Mouse (Mus musculus) liver, embryonic 14.5 days (tissue): ENCODE data around the gene Rbbp7.
"Not testable (repeated sequence)": the region's sequence is repeated elsewhere in the genome, so short reads cannot be mapped to it uniquely, and the experiment has no call there.

Experiments used
- CTCF ChIP-seq: IDR thresholded peaks from 2 replicates; pipeline ENCODE4 v1.5.1; 2016; ENCODE audit warnings: antibody characterized with exemption, low read depth, control low read depth
- EP300 ChIP-seq: IDR thresholded peaks from 2 replicates; pipeline ENCODE4 v1.6.1; 2016; ENCODE audit warnings: antibody characterized with exemption, low read depth

GRCm38 (mm10) chrX:162791392-162791791 is 31.2 kb downstream of the Rbbp7 start:
- peak; percentile 43 for TF ChIP-seq CTCF
- TF ChIP-seq EP300: not testable (repeated sequence)
